Mouse (Mus musculus) activated CD4-positive, CD25-positive, alpha-beta regulatory T cell, adult 4 months (primary cell): ENCODE measurements around the gene Gm44805. TPM values are rescaled to one million over a fixed set of nuclear protein-coding genes. Genes with fewer than 3 reads are reported as not detected.
"Not testable (repeated sequence)": the region's sequence is repeated elsewhere in the genome, so short reads cannot be mapped to it uniquely, and the experiment has no call there.

Experiments
- ATAC-seq: one replicate; pipeline ENCODE4 v1.8.0; 2017
- polyA plus RNA-seq, 2 experiments: library from polyadenylated mRNA; unstranded; fragments of 100-300 nt; shearing (Covaris generic); gene quantifications; one replicate each; pipeline ENCODE4 v1.2.1; 2017

Gene Gm44805
- polyA plus RNA-seq, 2 experiments from 2014 or later = not detected

DNA sequence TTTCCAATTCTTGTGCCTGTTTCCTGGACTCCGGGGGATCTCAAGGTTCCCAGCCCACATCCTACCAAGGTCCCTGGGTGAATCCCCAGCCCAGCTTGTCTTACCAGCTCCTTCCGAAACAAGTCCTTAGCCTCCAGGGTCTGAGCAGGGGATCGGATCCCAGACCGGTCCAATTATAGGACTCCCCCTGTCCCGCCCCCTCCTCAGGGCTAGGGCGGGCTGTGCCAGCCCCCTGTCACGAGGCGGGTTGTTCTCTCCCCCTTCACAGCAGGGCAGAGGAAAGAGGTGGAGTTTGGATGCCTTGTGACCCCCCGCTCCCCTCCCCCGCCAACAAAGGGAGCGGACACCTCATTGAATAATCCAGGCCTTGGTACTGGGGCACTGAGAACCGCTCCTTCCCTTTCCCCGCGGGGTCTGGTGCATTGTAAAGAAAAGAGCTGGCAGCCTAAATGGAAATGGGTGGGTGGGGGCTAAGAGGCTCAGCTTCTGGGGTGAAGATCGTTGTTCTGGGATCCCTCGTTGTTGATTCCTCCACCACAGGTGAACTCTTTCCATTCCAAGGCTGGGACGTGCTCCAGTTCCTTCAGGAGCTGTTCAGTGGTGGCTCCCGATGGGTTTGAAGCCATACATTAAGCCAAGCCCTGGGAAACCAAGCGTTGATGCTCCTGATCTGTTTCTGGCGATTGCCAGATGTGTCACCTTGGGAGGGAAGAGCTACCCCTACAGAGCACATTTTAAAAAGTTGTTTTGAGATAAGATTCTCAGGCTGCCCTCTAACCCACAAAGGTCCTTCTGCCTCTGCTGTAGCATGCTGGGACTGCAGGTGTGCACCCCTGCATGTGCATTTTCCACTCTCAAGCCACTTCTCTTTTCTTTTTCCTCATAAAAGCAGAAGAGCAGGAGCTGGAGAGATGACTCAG lies 17.9 kb upstream of the Gm44805 start, which contains the start of gene Apoe:
Apoe (minus strand) TSS at position 282 of the 920 bp plus-strand sequence.
- ATAC-seq = no peak

DNA sequence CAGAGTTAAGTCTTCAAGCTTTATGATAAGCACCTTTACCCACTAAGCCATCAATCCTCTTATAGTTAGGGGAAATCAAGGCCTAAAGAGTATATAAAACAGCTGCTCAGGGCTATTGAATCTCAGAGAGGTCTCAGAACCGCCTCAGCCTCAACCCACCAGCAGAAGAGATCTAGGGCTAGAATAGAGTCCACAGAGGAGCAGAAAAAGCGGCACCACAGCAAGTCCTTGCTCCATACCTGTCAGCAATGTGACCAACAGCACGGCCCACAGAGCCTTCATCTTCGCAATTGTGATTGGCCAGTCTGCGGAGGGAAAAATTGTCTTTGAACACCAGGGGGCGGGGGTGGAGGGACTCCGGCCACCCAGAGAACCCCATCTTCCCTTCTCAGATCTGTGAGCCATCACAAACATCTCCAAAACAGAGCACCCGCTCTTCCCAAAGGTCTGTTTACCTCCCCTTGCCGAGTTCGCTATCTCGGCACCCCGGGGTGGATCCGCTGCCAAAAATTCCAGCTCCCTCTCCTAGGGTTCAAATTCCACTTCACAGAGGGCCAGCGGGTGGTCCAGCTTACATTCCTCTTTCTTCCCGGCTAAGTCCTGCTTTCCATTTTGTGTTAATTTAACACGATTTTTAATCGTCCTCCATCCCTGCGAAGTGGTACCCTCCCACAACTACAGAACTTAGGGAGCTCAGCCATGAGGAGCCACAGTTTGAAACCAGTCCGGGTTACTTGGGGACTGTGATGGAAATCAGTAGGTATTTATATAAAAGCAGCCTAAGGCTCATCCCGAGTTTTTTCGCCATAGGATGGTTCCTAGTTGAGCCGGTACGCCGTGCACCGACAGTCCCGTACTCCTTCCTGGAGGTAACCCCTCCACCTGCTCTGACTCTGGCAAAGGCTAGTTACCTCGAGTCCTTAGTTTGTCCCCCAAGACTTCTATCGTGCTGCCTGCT lies 17.0 kb upstream of the Gm44805 start:
- ATAC-seq = no peak

GRCm38 (mm10) chr7:19696336-19696873 lies 15.2 kb upstream of the Gm44805 start:
- no peak for ATAC-seq

- ATAC-seq = no peak
Measured at GRCm38 (mm10) chr7:19695881-19696280, 14.7 kb upstream of the Gm44805 start.

DNA sequence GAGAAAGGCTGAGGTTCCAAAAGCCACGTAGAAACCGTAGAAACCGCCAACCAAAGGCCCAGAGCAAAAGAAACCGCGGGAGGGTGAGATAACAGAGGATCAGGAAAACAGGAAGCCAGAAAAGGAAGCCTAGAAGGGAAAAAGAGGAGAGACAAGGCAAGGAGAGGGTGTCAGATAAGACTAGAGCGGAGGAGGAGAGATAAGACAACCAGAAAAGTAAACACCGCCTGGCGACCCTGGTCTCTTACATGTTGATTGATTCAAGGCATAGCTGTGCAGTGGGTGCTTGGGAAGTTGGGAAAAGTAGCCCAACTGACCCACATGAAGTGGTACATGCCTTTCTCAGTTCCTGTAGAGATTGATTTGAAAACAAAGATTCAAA lies 14.0 kb upstream of the Gm44805 start:
- no peak for ATAC-seq

DNA sequence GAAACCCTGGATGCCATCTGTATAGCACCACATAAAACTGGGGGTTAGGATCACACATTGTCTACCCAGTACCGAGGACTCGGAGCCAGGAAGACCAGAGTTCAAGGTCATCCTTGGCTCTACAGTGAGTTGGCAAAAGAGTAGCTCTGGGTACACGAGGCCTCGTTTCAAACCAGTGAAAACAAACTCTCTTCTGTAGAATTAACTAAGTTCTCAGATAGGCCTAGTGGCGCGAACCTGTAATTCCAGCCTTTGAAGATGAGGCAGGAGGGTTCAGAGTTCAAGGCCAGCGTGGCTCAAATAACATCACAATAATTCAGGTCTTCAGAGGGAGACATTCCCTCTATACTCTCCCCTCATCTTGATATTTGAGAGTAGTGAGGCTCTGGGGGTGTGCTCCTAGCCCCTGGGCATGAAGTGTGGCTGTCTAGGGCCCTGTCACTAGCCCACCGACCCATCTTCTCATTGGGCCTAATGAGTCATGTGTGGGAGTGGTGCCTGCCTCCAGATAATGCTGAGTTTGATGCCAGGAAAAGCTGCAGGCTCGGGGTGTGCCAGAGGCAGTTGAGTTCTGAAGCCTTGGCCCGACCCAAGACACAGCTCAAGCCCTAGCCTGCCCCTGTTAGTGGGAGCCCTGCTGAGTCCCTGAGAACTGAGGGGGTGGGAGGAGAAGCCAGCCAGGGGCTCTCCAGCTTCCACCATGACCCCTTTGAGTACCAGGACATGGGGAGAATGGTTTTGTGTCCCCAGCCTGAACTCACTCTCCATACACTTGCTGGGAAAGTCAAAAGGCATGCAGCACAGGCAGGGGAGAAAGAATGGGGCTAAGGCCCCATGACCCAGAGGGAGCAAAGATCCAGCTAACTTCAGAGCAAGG lies 13.4 kb upstream of the Gm44805 start:
- ATAC-seq = no peak

- no peak for ATAC-seq
Measured at GRCm38 (mm10) chr7:19693421-19693820, 12.2 kb upstream of the Gm44805 start.

GRCm38 (mm10) chr7:19691873-19692865 lies 10.9 kb upstream of the Gm44805 start, which contains the start of gene Apoc1:
Gene Apoc1, minus strand, starts transcription at chr7:19692660.
- ATAC-seq = no peak

DNA sequence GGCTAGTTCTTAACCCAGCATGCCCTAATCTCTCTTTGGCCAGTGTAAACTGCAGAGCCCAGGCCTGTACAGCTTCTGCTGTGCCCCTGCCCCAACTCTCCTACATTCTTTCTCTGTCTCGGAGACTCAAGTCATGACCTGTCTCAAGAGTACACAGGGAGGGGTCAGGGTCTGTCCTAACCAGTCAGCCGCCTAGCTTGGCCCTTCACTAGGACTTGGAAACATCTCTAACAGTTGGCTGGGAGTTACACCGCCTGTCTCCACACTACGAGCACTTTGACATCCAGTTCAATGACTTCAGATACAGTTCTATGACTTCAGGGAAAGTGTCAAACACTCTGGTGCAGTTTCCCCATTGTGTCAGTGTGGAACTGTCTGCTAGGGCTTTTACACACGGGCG lies 10.2 kb upstream of the Gm44805 start:
- ATAC-seq = no peak

- no peak for ATAC-seq
Measured at GRCm38 (mm10) chr7:19690845-19691244, 9.6 kb upstream of the Gm44805 start.

DNA sequence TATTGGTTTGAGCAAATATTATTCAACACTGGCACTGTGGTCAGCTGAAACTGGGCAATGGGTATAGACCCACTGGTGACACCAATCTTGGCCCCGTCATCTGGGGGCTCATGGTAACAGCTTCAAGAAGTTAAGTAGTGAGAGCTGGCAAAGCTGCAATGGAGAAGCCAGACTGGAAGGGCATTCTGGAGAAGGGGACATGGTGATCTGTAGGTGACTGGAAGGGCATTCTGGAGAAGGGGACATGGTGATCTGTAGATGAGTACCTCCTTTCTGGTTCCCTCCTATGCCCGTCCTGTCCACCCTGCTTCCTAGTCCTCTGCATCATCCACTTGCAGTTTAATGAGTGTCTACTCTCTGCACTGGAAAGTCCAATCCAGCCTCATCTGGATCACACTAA lies 7.4 kb upstream of the Gm44805 start:
- ATAC-seq = no peak

DNA sequence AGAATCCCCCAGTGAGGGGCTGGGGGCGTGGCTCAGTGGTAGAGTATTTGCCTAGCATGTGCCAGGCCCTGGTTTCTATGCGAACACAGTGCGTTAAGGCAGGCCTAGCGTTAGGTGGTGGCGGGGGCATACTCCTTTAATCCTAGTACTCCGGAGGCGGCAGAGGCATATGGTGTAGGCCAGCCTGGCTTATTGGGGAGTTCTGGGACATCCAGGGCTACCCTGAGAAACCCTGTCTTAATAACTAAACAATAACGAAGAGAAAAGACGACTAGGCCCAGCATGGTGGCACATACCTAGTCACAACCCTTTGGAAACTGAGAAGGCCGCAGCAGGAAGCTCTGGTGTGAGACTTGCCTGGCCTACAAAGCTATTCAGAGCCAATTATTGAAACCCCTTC lies 6.9 kb upstream of the Gm44805 start:
- no peak for ATAC-seq

GRCm38 (mm10) chr7:19686927-19687583 lies 5.8 kb upstream of the Gm44805 start:
- not testable (repeated sequence) for ATAC-seq

DNA sequence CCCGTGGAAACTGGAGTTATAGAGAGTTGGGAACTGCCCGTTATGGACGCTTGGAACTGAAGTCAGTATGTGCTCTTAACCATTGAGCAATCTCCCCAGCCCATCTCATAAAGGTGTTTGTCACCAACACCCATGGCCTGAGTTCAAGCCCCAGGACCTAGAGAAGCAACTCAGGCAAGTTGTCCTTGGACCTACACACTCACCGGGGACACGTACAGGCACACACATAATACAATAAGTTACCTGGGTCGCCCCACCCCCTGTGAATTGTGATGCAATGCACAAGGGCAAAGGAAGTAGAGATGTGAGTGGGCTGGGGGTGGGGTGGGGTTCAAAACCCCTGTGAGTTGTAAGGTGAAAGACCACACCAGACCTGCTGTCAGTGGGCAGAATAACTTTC lies 5.3 kb upstream of the Gm44805 start:
- ATAC-seq = no peak

DNA sequence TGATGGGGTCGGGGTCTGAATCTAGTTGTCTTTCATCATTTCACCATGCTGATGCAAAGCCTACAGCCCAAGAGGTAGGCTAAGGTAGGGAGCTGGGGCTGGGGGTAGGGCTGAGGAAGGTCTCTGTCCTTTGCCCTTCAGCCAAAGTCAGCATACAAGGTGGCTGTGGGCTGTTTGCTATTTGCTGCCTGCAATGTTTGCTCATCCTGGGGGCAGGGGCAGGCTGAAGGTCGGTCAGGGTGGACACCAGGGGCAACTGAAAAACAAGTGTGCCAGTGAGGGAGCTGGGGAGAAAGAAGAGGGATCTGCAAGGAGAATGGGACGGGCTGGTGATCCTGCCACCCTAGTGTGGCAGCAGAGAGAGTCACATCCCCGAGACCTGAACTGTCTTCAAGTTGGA lies 4.2 kb upstream of the Gm44805 start:
- ATAC-seq = no peak

DNA sequence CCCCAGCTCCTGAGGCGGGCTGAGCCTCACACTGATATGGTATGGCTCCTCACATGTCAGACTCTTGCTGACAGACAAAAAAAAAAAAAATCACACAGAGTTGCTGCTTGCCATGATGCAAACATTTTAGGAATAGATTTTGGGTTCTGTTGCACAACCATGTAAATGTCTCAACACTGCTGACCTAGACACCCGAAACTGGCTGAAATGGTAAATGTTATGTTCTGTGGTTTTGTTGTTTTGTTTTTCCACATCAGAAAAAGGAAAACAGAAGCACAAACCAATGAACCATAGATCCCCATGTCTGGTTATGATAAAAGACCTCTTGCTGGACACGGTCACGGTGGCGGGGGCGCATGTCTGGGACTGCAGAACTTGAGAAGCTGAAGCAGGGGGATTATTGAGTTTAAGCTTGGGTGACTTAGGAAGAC lies 2.6 kb upstream of the Gm44805 start:
- ATAC-seq = no peak

GRCm38 (mm10) chr7:19682979-19683378 lies 1.8 kb upstream of the Gm44805 start:
- ATAC-seq = no peak

- no peak for ATAC-seq
Measured at GRCm38 (mm10) chr7:19680702-19681101, 521 bp downstream of the Gm44805 start.

GRCm38 (mm10) chr7:19678901-19679300 lies 2.3 kb downstream of the Gm44805 start:
- no peak for ATAC-seq

- no peak for ATAC-seq
Measured at GRCm38 (mm10) chr7:19677872-19678271, 3.4 kb downstream of the Gm44805 start, which contains the start of gene Apoc2. Gene Apoc2, minus strand, starts transcription at chr7:19677941.
